ENCODE assay signal across 12 mouse cellular contexts in the genomic region with DNA sequence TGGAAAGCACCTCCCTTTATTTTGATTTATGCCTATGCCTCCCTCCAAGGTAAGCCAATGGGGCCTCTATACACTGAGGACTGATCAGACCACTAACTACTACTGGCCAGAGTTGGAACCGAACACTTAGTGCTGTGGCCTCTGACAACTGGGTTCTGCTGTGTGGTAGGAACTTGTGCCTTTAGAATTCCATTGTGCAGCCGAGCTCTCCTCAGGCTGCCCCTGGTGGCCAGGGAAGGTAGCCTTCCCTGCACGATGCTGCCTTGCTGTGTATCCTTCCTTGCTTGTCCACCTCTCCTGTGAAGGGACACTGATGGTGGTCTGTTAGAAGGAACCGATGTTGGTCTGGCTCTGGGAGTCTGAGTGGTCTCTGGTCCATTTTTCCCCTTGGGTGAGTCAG.
DNase-seq lines count a peak whose midpoint lies in the region; ATAC-seq and TF ChIP-seq lines count a peak whose summit lies in the region.
"Had no signal": no experiment of that assay in that cellular context is flagged by ENCODE, and none has a peak within 500 bp of the region (broad histone marks: within the 10 kb centered on the region; RNA-seq: fewer than 3 reads in every experiment).

No protein-coding gene starts in this region.

- H3K9ac ChIP-seq in hindbrain, embryonic 11.5 days (ENCODE audit: low read depth, low read length) = no peak overlapping the region
- no peak overlapping the region for H3K9ac ChIP-seq in lung, embryonic 14.5 days
- H3K9ac ChIP-seq: forebrain, embryonic 15.5 days had no signal

- TF ChIP-seq POLR2A in brain, embryonic 14.5 days (IDR thresholded peaks at IDR 0.05; ENCODE audit: borderline replicate concordance, extremely low read depth, insufficient read depth, insufficient read length, poor library complexity, severe bottlenecking) = no peak

- no peak for ATAC-seq in hindbrain, embryonic 11.5 days (ENCODE audit: low FRiP score)
- no peak for ATAC-seq in lung, embryonic 14.5 days (ENCODE audit: insufficient read depth)

- no peaks in the 10 kb centered on the region for H3K36me3 ChIP-seq in hindbrain, embryonic 11.5 days (ENCODE audit: control insufficient read depth, insufficient read depth, low read length)
- peaks cover 21% of the 10 kb centered on the region for H3K36me3 ChIP-seq in hindbrain, embryonic 10.5 days
- peaks cover 11% of the 10 kb centered on the region; the same call in 1 of the 2 replicates for H3K36me3 ChIP-seq in lung, embryonic 14.5 days (ENCODE audit: insufficient read depth)
- H3K36me3 ChIP-seq: forebrain, embryonic 15.5 days had no signal

- no peaks in the 10 kb centered on the region for H3K9me3 ChIP-seq in hindbrain, embryonic 11.5 days (ENCODE audit: control insufficient read depth, low read length)
- no peaks in the 10 kb centered on the region for H3K9me3 ChIP-seq in hindbrain, embryonic 10.5 days
- no peaks in the 10 kb centered on the region for H3K9me3 ChIP-seq in lung, embryonic 14.5 days (ENCODE audit: low read depth, low read length)
- H3K9me3 ChIP-seq: forebrain, embryonic 15.5 days had no signal

- DNase-seq in hindbrain, embryonic 11.5 days (ENCODE audit: low spot score) = peak; percentile 27
- no peak for DNase-seq in hindbrain, embryonic 10.5 days (ENCODE audit: low spot score)
- DNase-seq in lung, embryonic 14.5 days = peak; percentile 8
- no peak for DNase-seq in lung, postnatal 10 days
- DNase-seq in ES-CJ7 (ENCODE audit: low read depth, low spot score) = peak; percentile 17
- no peak for DNase-seq in brain, embryonic 14.5 days (ENCODE audit: low read depth)
- DNase-seq in gastrocnemius, postnatal 25 days = no peak
- DNase-seq: heart, adult 18-20 months; kidney, postnatal 25 days; thymus, postnatal 25 days had no signal

- TF ChIP-seq CTCF in lung, embryonic 14.5 days (IDR thresholded peaks at IDR 0.05; ENCODE audit: low read depth) = peak; percentile 63
- TF ChIP-seq CTCF in brain, embryonic 14.5 days (IDR thresholded peaks at IDR 0.05; ENCODE audit: borderline replicate concordance, extremely low read depth, insufficient read depth, insufficient read length) = peak; percentile 55

- peaks cover 13% of the 10 kb centered on the region for H3K4me1 ChIP-seq in hindbrain, embryonic 11.5 days (replicated peaks; ENCODE audit: control insufficient read depth, insufficient read depth, low read length)
- H3K4me1 ChIP-seq in hindbrain, embryonic 10.5 days (replicated peaks) = peaks cover 34% of the 10 kb centered on the region
- no peaks in the 10 kb centered on the region for H3K4me1 ChIP-seq in lung, embryonic 14.5 days (ENCODE audit: insufficient read depth)

- H3K27ac ChIP-seq in hindbrain, embryonic 11.5 days (ENCODE audit: low read depth, low read length) = no peak overlapping the region
- H3K27ac ChIP-seq in hindbrain, embryonic 10.5 days = no peak overlapping the region
- no peak overlapping the region for H3K27ac ChIP-seq in lung, embryonic 14.5 days (ENCODE audit: low read depth)
- H3K27ac ChIP-seq: forebrain, embryonic 15.5 days had no signal

- H3K27me3 ChIP-seq in hindbrain, embryonic 11.5 days (ENCODE audit: control insufficient read depth, insufficient read depth, low read length) = no peaks in the 10 kb centered on the region
- no peaks in the 10 kb centered on the region for H3K27me3 ChIP-seq in hindbrain, embryonic 10.5 days (ENCODE audit: insufficient read depth, poor library complexity, severe bottlenecking)
- H3K27me3 ChIP-seq in lung, embryonic 14.5 days (ENCODE audit: insufficient read depth, low read length) = no peaks in the 10 kb centered on the region
- H3K27me3 ChIP-seq: CH12.LX; forebrain, embryonic 15.5 days had no signal

- H3K4me2 ChIP-seq in hindbrain, embryonic 11.5 days (replicated peaks; ENCODE audit: low read depth, low read length) = no peak overlapping the region
- no peak overlapping the region for H3K4me2 ChIP-seq in lung, embryonic 14.5 days
- H3K4me2 ChIP-seq: forebrain, embryonic 15.5 days had no signal

- 62% methylated on average over 4 of the region's 4 CpGs for WGBS in hindbrain, embryonic 11.5 days
- WGBS in hindbrain, embryonic 10.5 days = 63% methylated on average over 4 of the region's 4 CpGs
- WGBS in lung, embryonic 14.5 days = 66% methylated on average over 4 of the region's 4 CpGs

- H3K4me3 ChIP-seq in hindbrain, embryonic 11.5 days (ENCODE audit: low read depth, low read length) = no peak overlapping the region
- no peak overlapping the region for H3K4me3 ChIP-seq in hindbrain, embryonic 10.5 days
- no peak overlapping the region for H3K4me3 ChIP-seq in lung, embryonic 14.5 days (ENCODE audit: low read depth, low read length)
- H3K4me3 ChIP-seq: forebrain, embryonic 15.5 days had no signal

Comparison
In these comparisons a context has a peak if more than half of its experiments do, and no peak if none do; other contexts are left out.
1. DNase-seq: peak in hindbrain, embryonic 11.5 days (single experiment), lung, embryonic 14.5 days (single experiment) and ES-CJ7 (single experiment); none in hindbrain, embryonic 10.5 days (single experiment), lung, postnatal 10 days (single experiment), brain, embryonic 14.5 days (single experiment) and gastrocnemius, postnatal 25 days (single experiment).